Mouse (Mus musculus) E14TG2a.4 (cell line): ENCODE measurements at regions not wholly inside any gene's neighbourhood (a gene's known extent, or its start where the extent isn't known, plus 50 kb on each side); places are given as distances from the start of the nearest gene placed in this dataset.

Experiments used
- H3K27me3 ChIP-seq: 2 replicates; pipeline ENCODE4 v1.6.1; 2014; ENCODE audit warnings: low read length, control low read depth; ENCODE audit not compliant: insufficient read depth
- H3K36me3 ChIP-seq: 2 replicates; pipeline ENCODE4 v1.6.1; 2014; ENCODE audit warnings: low read length, control low read depth; ENCODE audit not compliant: insufficient read depth
- H3K4me1 ChIP-seq: replicated peaks from 2 replicates; pipeline ENCODE4 v1.6.1; 2014; ENCODE audit warnings: low read depth, low read length, control low read depth
- H3K4me3 ChIP-seq: replicated peaks from 2 replicates; pipeline ENCODE4 v1.5.1; 2014; ENCODE audit warnings: mild to moderate bottlenecking, low read length
- H3K9me3 ChIP-seq: 2 replicates; pipeline ENCODE4 v1.6.1; 2014; ENCODE audit warnings: low read length, control low read depth
- CTCF ChIP-seq: conservative IDR thresholded peaks from 2 replicates; pipeline ENCODE4 v1.5.1; 2014; ENCODE audit warnings: low read length
- NANOG ChIP-seq: IDR thresholded peaks from 2 replicates; pipeline ENCODE4 v1.6.1; 2014; ENCODE audit warnings: borderline replicate concordance, low read length, mixed read lengths
- POU5F1 ChIP-seq: IDR thresholded peaks from 2 replicates; pipeline ENCODE4 v1.6.1; 2014; ENCODE audit warnings: low read length, borderline replicate concordance

GRCm38 (mm10) chr10:125814191-125814887 lies 151.6 kb upstream of the Lrig3 start:
- no peaks in the 10 kb centered on the region for H3K9me3 ChIP-seq
- no peaks in the 10 kb centered on the region for H3K4me1 ChIP-seq
- no peak overlapping the region for H3K4me3 ChIP-seq
- no peaks in the 10 kb centered on the region for H3K36me3 ChIP-seq
- no peaks in the 10 kb centered on the region for H3K27me3 ChIP-seq
- TF ChIP-seq CTCF (no peak), NANOG (no peak), POU5F1 (no peak)

- no peaks in the 10 kb centered on the region for H3K9me3 ChIP-seq
- H3K36me3 ChIP-seq: no peaks in the 10 kb centered on the region
- H3K27me3 ChIP-seq: 0 out of 2 replicates have a peak, but pooled peaks cover 4% of the 10 kb centered on the region
- TF ChIP-seq POU5F1 (no peak), NANOG (no peak), CTCF (no peak)
- H3K4me3 ChIP-seq: no peak overlapping the region
- H3K4me1 ChIP-seq: no peaks in the 10 kb centered on the region
Measured at GRCm38 (mm10) chr10:125832134-125832533, 133.8 kb upstream of the Lrig3 start.

- Histone ChIP-seq H3K27me3 (peaks cover 9% of the 10 kb centered on the region; the same call in 1 of the 2 replicates), H3K9me3 (0 out of 2 replicates have a peak, but pooled peaks cover 3% of the 10 kb centered on the region), H3K36me3 (no peaks in the 10 kb centered on the region), H3K4me1 (no peaks in the 10 kb centered on the region), H3K4me3 (no peak overlapping the region)
- TF ChIP-seq NANOG (no peak), CTCF (no peak), POU5F1 (no peak)
Measured at GRCm38 (mm10) chr10:125832764-125833163, 133.2 kb upstream of the Lrig3 start.

- peaks cover 8% of the 10 kb centered on the region for H3K4me1 ChIP-seq
- H3K9me3 ChIP-seq: 0 out of 2 replicates have a peak, but pooled peaks cover 4% of the 10 kb centered on the region
- H3K4me3 ChIP-seq: no peak overlapping the region
- H3K27me3 ChIP-seq: peaks cover 11% of the 10 kb centered on the region; the same call in 1 of the 2 replicates
- TF ChIP-seq CTCF (no peak), POU5F1 (no peak), NANOG (no peak)
- no peaks in the 10 kb centered on the region for H3K36me3 ChIP-seq
Measured at GRCm38 (mm10) chr10:125833989-125834388, 132.0 kb upstream of the Lrig3 start.

- Histone ChIP-seq H3K27me3 (peaks cover 11% of the 10 kb centered on the region; the same call in 1 of the 2 replicates), H3K36me3 (no peaks in the 10 kb centered on the region), H3K9me3 (0 out of 2 replicates have a peak, but pooled peaks cover 4% of the 10 kb centered on the region), H3K4me1 (peaks cover 28% of the 10 kb centered on the region), H3K4me3 (0 out of 2 replicates have a peak overlapping the region, but pooled peaks have one; percentile 1)
- TF ChIP-seq POU5F1 (no peak), CTCF (no peak), NANOG (no peak)
Measured at GRCm38 (mm10) chr10:125838982-125839381, 127.0 kb upstream of the Lrig3 start.

GRCm38 (mm10) chr10:125839621-125840141 lies 126.3 kb upstream of the Lrig3 start:
- H3K4me1 ChIP-seq: peaks cover 31% of the 10 kb centered on the region
- peaks cover 11% of the 10 kb centered on the region; the same call in 1 of the 2 replicates for H3K27me3 ChIP-seq
- 0 out of 2 replicates have a peak, but pooled peaks cover 4% of the 10 kb centered on the region for H3K9me3 ChIP-seq
- H3K4me3 ChIP-seq: 0 out of 2 replicates have a peak overlapping the region, but pooled peaks have one; percentile 1
- no peaks in the 10 kb centered on the region for H3K36me3 ChIP-seq
- no peak for TF ChIP-seq NANOG
- no peak for TF ChIP-seq CTCF
- no peak for TF ChIP-seq POU5F1

DNA sequence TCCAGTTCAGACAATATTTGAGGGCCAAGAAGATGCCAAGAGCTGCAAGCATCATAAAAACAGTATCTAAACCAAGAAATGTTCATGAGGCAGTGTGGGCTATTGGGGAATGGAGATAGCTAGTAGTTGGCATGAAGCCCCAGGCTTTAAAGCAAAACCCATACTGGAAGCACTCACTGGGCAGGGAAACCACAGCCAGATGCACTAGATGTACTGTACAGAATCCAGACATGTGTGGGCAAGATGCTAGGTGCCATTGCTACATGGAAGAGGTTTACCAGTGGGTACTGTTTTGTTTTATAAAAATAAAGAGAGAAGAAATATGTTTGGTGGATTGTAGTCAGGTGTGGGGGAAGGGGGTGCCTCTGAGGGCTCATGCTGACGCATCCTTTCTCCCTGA lies 125.6 kb upstream of the Lrig3 start:
- peaks cover 37% of the 10 kb centered on the region for H3K4me1 ChIP-seq
- peaks cover 13% of the 10 kb centered on the region; the same call in 1 of the 2 replicates for H3K27me3 ChIP-seq
- TF ChIP-seq CTCF (no peak), POU5F1 (no peak), NANOG (no peak)
- H3K9me3 ChIP-seq: 0 out of 2 replicates have a peak, but pooled peaks cover 4% of the 10 kb centered on the region
- no peaks in the 10 kb centered on the region for H3K36me3 ChIP-seq
- H3K4me3 ChIP-seq: no peak overlapping the region

- H3K36me3 ChIP-seq: no peaks in the 10 kb centered on the region
- TF ChIP-seq NANOG (no peak), POU5F1 (no peak), CTCF (no peak)
Measured at GRCm38 (mm10) chr10:125844336-125844865, 121.6 kb upstream of the Lrig3 start.

More at GRCm38 (mm10) chr10:125844336-125844865, 121.6 kb upstream of the Lrig3 start:
- Histone ChIP-seq H3K4me3 (no peak overlapping the region), H3K27me3 (peaks cover 7% of the 10 kb centered on the region; the same call in 1 of the 2 replicates), H3K4me1 (peaks cover 27% of the 10 kb centered on the region), H3K9me3 (peaks cover 4% of the 10 kb centered on the region; the same call in 1 of the 2 replicates)
